Mouse (Mus musculus) spleen, adult 18-20 months (tissue): ENCODE measurements around the gene Slc41a2.

Experiments used
- DNase-seq, 2 experiments: peaks; one replicate each; pipeline ENCODE4 v3.0.0; 2022; ENCODE audit warnings: mixed read lengths in 2 of 2

Gene Slc41a2

DNA sequence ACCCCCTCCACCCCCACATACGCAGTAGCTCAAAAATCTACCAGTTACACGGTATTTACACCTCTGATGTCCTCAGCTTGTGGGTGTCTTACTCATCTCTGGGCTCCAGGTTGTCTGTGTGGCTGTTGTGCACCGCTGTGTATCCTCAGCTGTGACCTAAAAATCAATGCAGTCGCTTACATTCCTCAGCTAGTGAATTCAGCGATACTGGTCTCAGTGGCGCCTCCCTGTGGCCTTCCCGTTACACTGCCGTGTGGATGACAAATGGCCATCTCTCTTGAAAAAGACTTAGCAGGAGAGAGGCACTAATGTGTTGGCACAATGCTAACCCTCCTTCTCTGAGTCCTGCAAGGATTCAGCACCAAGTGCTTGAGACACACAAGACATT, 155.1 kb downstream of the Slc41a2 start:
- DNase-seq, result peak; percentile 28 to 50

DNA sequence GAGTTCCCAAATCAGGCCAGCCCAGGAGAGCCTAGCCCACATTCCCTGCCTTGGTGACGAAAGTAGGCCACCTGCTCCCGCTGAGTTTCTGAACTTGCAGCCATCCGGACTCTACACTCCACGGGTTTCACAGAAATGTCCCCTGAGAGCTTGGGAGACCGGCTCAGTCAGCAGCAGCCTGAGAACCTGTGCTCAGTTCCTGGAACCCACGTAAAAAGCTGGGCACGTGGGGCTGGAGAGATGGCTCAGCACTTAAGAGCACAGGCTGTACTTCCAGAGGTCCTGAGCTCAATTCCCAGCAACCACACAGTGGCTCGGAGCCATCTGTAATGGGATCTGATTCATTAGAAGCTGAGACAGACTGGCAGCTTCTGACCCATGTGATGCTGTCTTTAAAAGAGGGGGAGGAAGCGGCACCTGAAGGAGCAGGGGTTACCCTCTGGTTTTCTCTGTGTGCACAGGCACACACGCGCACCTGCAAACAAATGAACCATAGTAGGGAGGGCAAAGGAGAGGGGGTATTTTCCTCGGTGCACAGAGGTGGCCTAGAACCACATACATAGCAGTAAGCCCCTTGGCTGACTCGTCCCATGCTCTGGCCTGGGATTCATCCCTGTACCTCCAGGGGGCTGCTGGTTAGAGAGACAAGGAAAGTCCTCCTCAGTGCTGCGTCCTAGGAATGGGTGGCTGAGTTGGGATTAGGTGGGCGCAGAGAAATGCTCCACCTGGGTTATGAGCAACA, 155.7 kb downstream of the Slc41a2 start:
- no peak for DNase-seq
